Mouse (Mus musculus): ENCODE data around the gene Shisa8. TPM values are rescaled to one million over a fixed set of nuclear protein-coding genes. Genes with fewer than 3 reads are reported as not detected.

Shisa8 gene
- total and polyA plus RNA-seq, 2 experiments from 2014 or later, result 7.5 to 34.7 TPM

- WGBS, result 55% methylated on average over 4 of the region's 4 CpGs
- TF ChIP-seq CTCF (IDR thresholded peaks at IDR 0.05; ENCODE audit: low read depth), result peak; percentile 18; the same call in 1 of the 2 replicates
Observed at GRCm38 (mm10) chr15:82164061-82164399, 48.6 kb downstream of the Shisa8 start.

GRCm38 (mm10) chr15:82163356-82164060 is 49.1 kb downstream of the Shisa8 start:
- WGBS, result 80% methylated on average over 10 of the region's 10 CpGs
- TF ChIP-seq CTCF (IDR thresholded peaks at IDR 0.05; ENCODE audit: low read depth), result no peak

More at GRCm38 (mm10) chr15:82164061-82164399, 48.6 kb downstream of the Shisa8 start:
- no peak for DNase-seq (ENCODE audit: low spot score)
- no peaks in the 10 kb centered on the region for H3K36me3 ChIP-seq (ENCODE audit: insufficient read depth, low read length)
- no peak overlapping the region for H3K9ac ChIP-seq (replicated peaks; ENCODE audit: low read length)
- H3K27ac ChIP-seq, result no peak overlapping the region
- H3K4me2 ChIP-seq (ENCODE audit: low read depth, low read length), result no peak overlapping the region
- no peak for ATAC-seq
- H3K27me3 ChIP-seq (ENCODE audit: insufficient read depth, low read length), result no peaks in the 10 kb centered on the region
- peaks cover 15% of the 10 kb centered on the region; the same call in 1 of the 2 replicates for H3K4me1 ChIP-seq (ENCODE audit: insufficient read depth, low read length)
- no peak overlapping the region for H3K4me3 ChIP-seq (ENCODE audit: low read length)
- H3K9me3 ChIP-seq (ENCODE audit: low read length), result no peaks in the 10 kb centered on the region

DNA sequence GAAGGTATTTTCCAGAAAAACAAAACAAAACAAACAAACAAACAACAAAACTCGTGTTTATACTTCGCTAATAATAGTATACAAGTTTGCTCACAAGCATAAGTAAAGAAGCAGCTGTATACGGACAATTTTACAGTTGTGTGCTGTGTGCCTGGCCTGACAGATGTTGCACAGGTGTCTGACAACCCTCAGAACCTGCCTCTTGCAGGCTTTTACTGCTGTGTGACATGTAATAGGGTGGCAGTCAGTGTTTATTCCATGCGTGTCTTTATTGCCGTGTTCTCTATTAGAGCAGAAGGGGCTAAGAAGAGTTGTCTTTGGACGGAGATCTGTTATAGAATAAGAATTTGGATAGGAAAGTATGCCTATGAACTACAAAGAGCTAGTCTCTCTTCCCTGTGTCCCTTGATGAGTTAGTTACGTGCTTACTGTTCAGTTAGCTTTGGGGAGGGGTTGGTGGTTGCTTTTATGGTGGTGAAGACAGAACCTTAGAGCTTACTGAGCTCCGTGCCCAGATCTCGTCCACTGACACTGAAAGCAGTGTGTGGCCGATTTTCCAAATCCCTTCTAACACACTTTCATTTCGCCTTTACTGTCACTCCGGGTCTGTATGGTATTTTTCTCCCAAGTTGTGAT is 50.5 kb downstream of the Shisa8 start:
- H3K36me3 ChIP-seq (ENCODE audit: insufficient read depth, low read length), result no peaks in the 10 kb centered on the region
- no peak overlapping the region for H3K27ac ChIP-seq
- no peak overlapping the region for H3K4me3 ChIP-seq (ENCODE audit: low read length)
- no peak overlapping the region for H3K9ac ChIP-seq (replicated peaks; ENCODE audit: low read length)
- no peaks in the 10 kb centered on the region for H3K9me3 ChIP-seq (ENCODE audit: low read length)
- no peak for TF ChIP-seq CTCF (IDR thresholded peaks at IDR 0.05; ENCODE audit: low read depth)
- peaks cover 15% of the 10 kb centered on the region; the same call in 1 of the 2 replicates for H3K4me1 ChIP-seq (ENCODE audit: insufficient read depth, low read length)
- ATAC-seq, result no peak
- no peak overlapping the region for H3K4me2 ChIP-seq (ENCODE audit: low read depth, low read length)
- whole genome bisulfite sequencing, result 88% methylated on average over 12 of the region's 12 CpGs
- no peak for DNase-seq (ENCODE audit: low spot score)
- no peaks in the 10 kb centered on the region for H3K27me3 ChIP-seq (ENCODE audit: insufficient read depth, low read length)

More at GRCm38 (mm10) chr15:82163356-82164060, 49.1 kb downstream of the Shisa8 start:
- H3K27me3 ChIP-seq (ENCODE audit: insufficient read depth, low read length), result no peaks in the 10 kb centered on the region
- ATAC-seq, result no peak
- no peak overlapping the region for H3K4me3 ChIP-seq (ENCODE audit: low read length)
- H3K36me3 ChIP-seq (ENCODE audit: insufficient read depth, low read length), result no peaks in the 10 kb centered on the region
- no peak overlapping the region for H3K4me2 ChIP-seq (ENCODE audit: low read depth, low read length)
- H3K27ac ChIP-seq, result no peak overlapping the region
- DNase-seq (ENCODE audit: low spot score), result no peak
- peaks cover 15% of the 10 kb centered on the region; the same call in 1 of the 2 replicates for H3K4me1 ChIP-seq (ENCODE audit: insufficient read depth, low read length)
- H3K9me3 ChIP-seq (ENCODE audit: low read length), result no peaks in the 10 kb centered on the region
- H3K9ac ChIP-seq (replicated peaks; ENCODE audit: low read length), result no peak overlapping the region

DNA sequence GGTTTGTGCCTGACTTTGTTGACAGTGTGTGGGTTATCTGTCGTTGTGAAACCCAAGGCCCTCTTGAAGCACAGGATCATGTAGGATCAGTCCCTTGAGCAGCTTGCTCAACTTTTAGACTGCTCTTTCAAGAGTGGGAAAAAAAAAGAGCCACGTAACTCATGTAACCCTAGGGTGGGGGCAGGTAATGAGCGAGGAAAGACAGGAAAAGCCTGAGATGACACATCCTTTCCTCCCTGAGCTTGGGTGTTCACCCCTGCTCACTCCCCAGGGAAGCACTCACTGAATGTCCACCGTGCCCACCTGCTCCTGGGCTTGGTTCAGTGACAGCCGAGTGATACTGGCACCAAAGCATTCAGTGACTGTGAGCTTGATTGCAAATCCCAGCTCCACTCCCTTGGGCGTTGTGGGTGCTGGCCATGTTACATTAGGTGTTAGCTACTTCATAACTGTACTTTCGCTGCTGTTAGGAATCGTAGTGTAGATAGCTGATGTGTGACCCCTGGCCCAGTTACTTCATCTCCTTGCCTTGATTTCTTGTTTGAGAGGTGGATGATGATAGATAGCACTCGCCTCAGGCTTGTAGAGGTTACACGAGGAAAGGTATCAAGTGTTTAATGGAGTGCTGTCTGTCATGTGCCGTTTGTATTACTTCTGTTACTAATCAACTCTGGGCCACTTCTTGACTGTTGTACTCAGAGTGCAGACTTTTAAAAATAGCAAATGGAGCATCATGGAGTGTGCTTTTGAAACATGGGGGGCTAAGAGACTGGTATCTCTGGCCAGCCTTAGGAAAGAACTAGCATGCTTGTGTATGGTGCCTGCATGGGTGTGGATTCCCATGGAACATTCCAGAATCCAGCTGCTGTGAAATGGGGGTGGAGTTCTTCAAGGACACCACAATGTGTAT is 51.6 kb downstream of the Shisa8 start:
- no peaks in the 10 kb centered on the region for H3K36me3 ChIP-seq (ENCODE audit: insufficient read depth, low read length)
- no peaks in the 10 kb centered on the region for H3K27me3 ChIP-seq (ENCODE audit: insufficient read depth, low read length)
- ATAC-seq (no peak), DNase-seq (ENCODE audit: low spot score) (no peak)
- WGBS, result 77% methylated on average over 11 of the region's 11 CpGs
- H3K4me1 ChIP-seq (ENCODE audit: insufficient read depth, low read length), result peaks cover 8% of the 10 kb centered on the region; the same call in 1 of the 2 replicates
- H3K9ac ChIP-seq (replicated peaks; ENCODE audit: low read length), result no peak overlapping the region
- no peaks in the 10 kb centered on the region for H3K9me3 ChIP-seq (ENCODE audit: low read length)
- TF ChIP-seq CTCF (IDR thresholded peaks at IDR 0.05; ENCODE audit: low read depth), result no peak
- no peak overlapping the region for H3K4me3 ChIP-seq (ENCODE audit: low read length)
- H3K4me2 ChIP-seq (ENCODE audit: low read depth, low read length), result no peak overlapping the region
- H3K27ac ChIP-seq, result peak overlapping the region; percentile 11; the same call in 1 of the 2 replicates

DNA sequence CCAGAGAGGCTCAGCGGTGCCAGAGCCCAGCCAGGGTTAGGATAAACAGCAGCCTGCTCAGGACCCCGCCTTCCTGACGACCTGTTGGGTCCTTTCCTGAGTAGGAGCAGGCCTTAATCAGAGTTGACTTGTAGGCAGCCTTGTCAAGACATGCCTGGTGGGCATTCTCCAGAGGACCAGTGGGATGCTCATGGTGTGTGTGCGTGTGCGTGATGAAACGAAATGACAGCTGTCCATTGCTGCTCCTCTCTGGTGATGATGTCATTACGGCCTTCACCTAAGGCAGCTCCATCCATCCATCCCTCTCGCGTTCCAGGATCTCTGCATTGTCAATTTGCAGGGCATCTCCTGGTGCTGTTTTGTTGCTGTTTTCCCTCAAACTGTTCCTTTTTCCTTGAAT is 53.1 kb downstream of the Shisa8 start:
- DNase-seq (ENCODE audit: low spot score), result no peak
- H3K4me2 ChIP-seq (ENCODE audit: low read depth, low read length), result no peak overlapping the region
- H3K4me1 ChIP-seq (ENCODE audit: insufficient read depth, low read length), result peaks cover 4% of the 10 kb centered on the region; the same call in 1 of the 2 replicates
- WGBS, result 79% methylated on average over 9 of the region's 9 CpGs
- no peaks in the 10 kb centered on the region for H3K36me3 ChIP-seq (ENCODE audit: insufficient read depth, low read length)
- H3K27ac ChIP-seq, result no peak overlapping the region
- H3K9ac ChIP-seq (replicated peaks; ENCODE audit: low read length), result no peak overlapping the region
- no peak for TF ChIP-seq CTCF (IDR thresholded peaks at IDR 0.05; ENCODE audit: low read depth)
- ATAC-seq, result no peak
- H3K9me3 ChIP-seq (ENCODE audit: low read length), result no peaks in the 10 kb centered on the region
- no peak overlapping the region for H3K4me3 ChIP-seq (ENCODE audit: low read length)
- no peaks in the 10 kb centered on the region for H3K27me3 ChIP-seq (ENCODE audit: insufficient read depth, low read length)

DNA sequence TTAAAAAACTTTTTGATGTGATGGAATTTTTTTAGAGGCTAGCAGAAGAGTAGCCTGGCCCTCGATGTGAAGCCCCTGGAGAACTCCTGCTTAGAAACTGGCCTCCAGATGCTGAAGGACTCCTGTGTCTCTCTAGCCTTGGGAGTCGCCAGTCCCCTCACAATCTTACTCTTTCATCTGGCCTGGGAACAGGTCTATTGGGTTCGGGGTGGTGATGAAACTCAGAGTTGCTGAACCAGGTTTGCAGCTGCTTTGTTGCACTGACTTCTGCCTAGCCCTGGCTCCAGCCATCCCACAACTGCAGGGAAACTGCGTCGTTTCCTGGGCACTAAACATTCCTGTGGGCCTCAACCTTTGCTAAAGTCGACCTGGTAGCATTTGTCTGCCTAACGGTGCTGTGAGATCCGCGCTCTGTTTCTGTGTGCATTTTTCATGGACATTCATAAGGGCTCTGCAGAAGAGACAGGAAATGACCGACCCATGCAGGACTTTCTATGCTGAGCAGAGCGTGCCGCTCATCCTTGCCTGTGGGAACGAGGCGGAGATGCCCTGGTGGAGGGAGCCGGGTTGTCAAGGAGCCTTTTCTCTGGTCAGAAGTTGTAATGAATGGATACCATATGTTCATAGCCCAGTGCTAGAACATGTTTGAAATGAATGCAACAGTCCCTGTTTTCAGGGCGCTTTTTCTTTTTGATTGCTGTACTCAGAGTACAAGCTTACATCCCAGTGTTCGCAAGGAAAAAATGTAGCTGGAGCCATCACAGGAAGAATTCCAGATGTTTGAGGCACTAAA is 54.2 kb downstream of the Shisa8 start:
- TF ChIP-seq CTCF (IDR thresholded peaks at IDR 0.05; ENCODE audit: low read depth), result 0 out of 2 replicates have a peak, but pooled peaks have one; percentile 6
- H3K4me3 ChIP-seq (ENCODE audit: low read length), result no peak overlapping the region
- H3K9me3 ChIP-seq (ENCODE audit: low read length), result no peaks in the 10 kb centered on the region
- no peaks in the 10 kb centered on the region for H3K27me3 ChIP-seq (ENCODE audit: insufficient read depth, low read length)
- no peak for ATAC-seq
- no peak for DNase-seq (ENCODE audit: low spot score)
- H3K4me1 ChIP-seq (ENCODE audit: insufficient read depth, low read length), result peaks cover 4% of the 10 kb centered on the region; the same call in 1 of the 2 replicates
- H3K27ac ChIP-seq, result no peak overlapping the region
- H3K36me3 ChIP-seq (ENCODE audit: insufficient read depth, low read length), result no peaks in the 10 kb centered on the region
- no peak overlapping the region for H3K9ac ChIP-seq (replicated peaks; ENCODE audit: low read length)
- H3K4me2 ChIP-seq (ENCODE audit: low read depth, low read length), result no peak overlapping the region
- 63% methylated on average over 17 of the region's 17 CpGs for WGBS

All from hindbrain, postnatal 0 days (tissue).